Mouse (Mus musculus) thymus, postnatal 14 days (tissue): ENCODE measurements at regions not wholly inside any gene's neighbourhood (a gene's known extent, or its start where the extent isn't known, plus 50 kb on each side); places are given as distances from the start of the nearest gene placed in this dataset.
"Not testable (repeated sequence)": the region's sequence is repeated elsewhere in the genome, so short reads cannot be mapped to it uniquely, and the experiment has no call there.

Experiments
- DNase-seq: peaks from one replicate; pipeline ENCODE4 v3.0.0; 2021

DNA sequence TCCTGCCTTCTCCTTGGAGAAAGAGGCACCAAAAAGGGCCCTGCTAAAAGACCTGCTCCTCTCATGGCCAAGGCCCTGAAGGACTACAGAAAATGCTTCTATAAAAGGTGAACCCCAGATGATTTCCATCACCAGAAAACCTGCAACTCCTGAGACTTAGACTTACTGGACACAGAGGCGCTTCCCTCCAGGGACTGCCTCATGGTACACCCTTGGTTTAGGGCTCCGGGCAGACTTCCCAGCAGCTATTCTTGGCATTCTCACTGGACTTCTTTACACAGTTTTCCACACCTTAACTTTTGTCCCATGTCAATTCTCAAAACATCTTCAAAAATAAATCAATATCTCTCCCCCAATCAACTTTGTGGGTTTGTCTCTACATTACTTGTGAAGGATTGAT is 393.2 kb downstream of the Gpm6a start:
- not testable (repeated sequence) for DNase-seq

DNA sequence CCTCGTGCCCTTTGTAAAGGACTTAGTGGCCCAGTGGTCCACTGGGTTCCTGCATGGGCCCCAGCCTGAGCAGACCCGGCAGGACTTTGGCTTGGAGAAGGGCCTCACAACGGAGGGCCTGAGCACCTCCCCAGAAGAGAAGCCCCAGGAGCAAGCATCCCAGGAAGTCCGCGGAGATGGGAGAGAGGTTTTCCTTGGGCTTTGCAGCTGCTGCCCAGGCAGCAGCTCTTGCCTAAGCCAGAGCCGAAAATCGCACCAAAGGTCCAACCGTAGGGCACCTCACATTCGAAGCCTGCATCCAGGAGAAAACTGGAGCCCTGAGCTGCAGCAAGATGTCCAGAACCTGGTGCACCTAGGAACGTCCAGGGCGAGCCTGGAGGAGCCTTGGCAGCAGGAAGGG is 405.2 kb downstream of the Gpm6a start:
- peak; percentile 17 for DNase-seq

- DNase-seq, result not testable (repeated sequence)
These were observed 412.8 kb downstream of the Gpm6a start for GRCm38 (mm10) chr8:55367431-55367830.

GRCm38 (mm10) chr8:55397046-55397445 is 442.4 kb downstream of the Gpm6a start:
- no peak for DNase-seq

DNA sequence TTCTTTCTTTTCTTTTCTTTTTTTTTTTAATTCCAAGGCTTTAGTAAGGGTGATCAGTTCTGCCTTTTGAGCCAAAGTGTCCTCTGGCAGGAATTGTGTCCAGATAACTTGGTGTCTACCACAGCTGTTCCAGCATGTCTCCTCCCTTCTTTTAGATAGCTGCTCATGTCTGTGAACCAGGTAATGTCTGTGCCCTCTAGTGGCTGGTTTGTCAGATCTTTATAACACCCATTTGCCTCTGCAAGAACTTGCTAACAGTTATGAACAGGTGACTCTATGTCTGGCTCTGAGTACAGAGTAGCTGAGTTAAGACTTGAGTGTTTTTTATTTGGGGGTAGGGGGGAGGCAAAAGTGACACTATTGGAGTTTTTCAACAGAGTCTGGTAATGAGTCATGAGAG is 443.7 kb downstream of the Gpm6a start:
- DNase-seq, result no peak

DNA sequence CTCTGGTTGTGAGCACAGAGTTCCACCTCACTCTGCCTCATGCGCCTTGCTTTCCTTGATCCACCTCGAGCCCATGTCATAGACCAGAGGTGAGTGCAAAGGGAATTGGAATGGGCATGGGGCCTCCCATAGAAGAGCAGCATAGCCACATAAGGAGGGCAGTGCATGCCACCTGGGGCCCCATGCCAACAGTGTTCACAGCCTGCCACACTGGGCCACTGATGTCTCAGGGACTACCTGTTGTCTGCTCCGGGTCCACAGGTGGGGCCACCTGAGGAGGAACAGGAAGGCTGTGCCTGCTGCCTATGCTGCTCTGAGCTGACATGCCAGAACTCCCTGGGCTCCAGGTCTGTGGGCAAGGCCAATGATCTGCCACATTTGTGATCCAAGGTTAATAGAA is 445.8 kb downstream of the Gpm6a start:
- no peak for DNase-seq

DNA sequence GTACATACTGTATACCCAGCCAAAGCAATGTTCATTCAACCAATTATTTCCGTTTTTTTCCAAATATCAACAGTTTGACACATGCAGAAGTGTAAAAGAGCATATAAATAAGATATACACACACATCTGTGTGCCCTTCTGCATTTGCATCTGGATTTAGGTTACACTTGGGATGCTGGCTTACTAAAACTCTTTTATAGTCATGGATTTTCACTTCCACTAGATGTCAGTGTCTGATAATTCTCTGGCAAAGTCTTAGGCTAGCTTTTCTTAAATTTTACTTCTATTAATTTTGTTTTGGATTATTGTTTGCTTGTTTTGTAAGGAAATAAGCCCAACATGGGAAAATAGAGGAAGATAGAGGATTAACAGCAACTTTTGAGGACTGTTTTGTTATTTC is 452.3 kb downstream of the Gpm6a start:
- not testable (repeated sequence) for DNase-seq
